Mouse (Mus musculus) hindbrain, embryonic 11.5 days (tissue): ENCODE data around the gene Umad1. TPM values are rescaled to one million over a fixed set of nuclear protein-coding genes. Genes with fewer than 3 reads are reported as not detected.

Experiments used
- ATAC-seq: fragments of 200-750 bp; cut with Nextera tagmentation; 2 replicates; pipeline ENCODE4 v1.8.0; 2017; ENCODE audit warnings: mild to moderate bottlenecking, moderate TSS enrichment, moderate library complexity; ENCODE audit not compliant: low FRiP score
- DNase-seq: peaks from one replicate; pipeline ENCODE4 v3.0.0-alpha.2; 2015; ENCODE audit warnings: low spot score
- H3K27ac ChIP-seq: fragments of 300-500 bp; sonication (generic); 2 replicates; pipeline ENCODE4 v1.5.1; 2014; ENCODE audit warnings: mild to moderate bottlenecking, low read depth, low read length
- H3K27me3 ChIP-seq: fragments of 300-500 bp; sonication (generic); 2 replicates; pipeline ENCODE4 v1.6.1; 2014; ENCODE audit warnings: mild to moderate bottlenecking, low read length, moderate library complexity, mixed read lengths; ENCODE audit not compliant: control insufficient read depth, insufficient read depth
- H3K36me3 ChIP-seq: fragments of 300-500 bp; sonication (generic); 2 replicates; pipeline ENCODE4 v1.6.1; 2014; ENCODE audit warnings: mild to moderate bottlenecking, low read length, moderate library complexity, mixed read lengths; ENCODE audit not compliant: control insufficient read depth, insufficient read depth
- H3K4me1 ChIP-seq: fragments of 300-500 bp; sonication (generic); replicated peaks from 2 replicates; pipeline ENCODE4 v1.6.1; 2014; ENCODE audit warnings: low read length, mixed read lengths; ENCODE audit not compliant: control insufficient read depth, insufficient read depth
- H3K4me2 ChIP-seq: fragments of 300-500 bp; sonication (generic); replicated peaks from 2 replicates; pipeline ENCODE4 v1.6.1; 2014; ENCODE audit warnings: mild to moderate bottlenecking, low read depth, low read length
- H3K4me3 ChIP-seq: fragments of 300-500 bp; sonication (generic); 2 replicates; pipeline ENCODE4 v1.5.1; 2014; ENCODE audit warnings: low read depth, low read length
- H3K9ac ChIP-seq: fragments of 300-500 bp; sonication (generic); 2 replicates; pipeline ENCODE4 v1.6.1; 2014; ENCODE audit warnings: low read depth, low read length
- H3K9me3 ChIP-seq: fragments of 300-500 bp; sonication (generic); 2 replicates; pipeline ENCODE4 v1.6.1; 2016; ENCODE audit warnings: low read length; ENCODE audit not compliant: control insufficient read depth
- WGBS: fragments of 180-500 bp; shearing (Covaris S2); extraction: QIAGEN DNeasy Blood & Tissue Kit; methylation state at CpG from one replicate; pipeline ENCODE4 v1.1.7; 2014; 5-methylcytosine and 5-hydroxymethylcytosine counted together
- polyA plus RNA-seq: library from polyadenylated mRNA; unstranded; fragments of >200 nt; fragmentation: Nextera tagmentation; extraction: Ambion mirVana; gene quantifications from 2 replicates; pipeline ENCODE4 v1.2.1, GENCODE M21; 2014

The Umad1 gene
- polyA plus RNA-seq, 1 experiment from 2014 or later: 28.8 TPM

DNA sequence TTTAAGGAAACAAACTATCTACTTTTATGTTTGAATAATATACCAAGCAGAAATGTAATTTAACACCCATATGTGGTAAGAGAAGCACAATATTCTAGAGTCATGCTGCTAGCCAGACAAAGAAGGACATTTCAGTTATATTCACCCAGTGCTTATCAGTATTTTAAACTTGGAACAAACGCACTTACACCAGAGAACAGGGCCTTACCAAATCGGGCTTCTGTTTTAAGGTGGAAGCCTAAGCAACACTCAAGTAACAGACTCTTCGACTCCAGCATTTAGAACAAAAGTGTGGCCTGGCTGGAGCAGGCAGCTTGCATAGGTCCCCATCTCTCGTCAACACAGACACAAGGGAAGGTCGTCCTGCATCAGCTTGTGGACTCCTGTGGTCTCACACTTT lies 229.2 kb downstream of the Umad1 start:
- 70% methylated on average over 5 of the region's 5 CpGs for WGBS
- no peaks in the 10 kb centered on the region for H3K4me1 ChIP-seq

GRCm38 (mm10) chr6:8489266-8489665 lies 230.2 kb downstream of the Umad1 start:
- Histone ChIP-seq H3K36me3 (no peaks in the 10 kb centered on the region), H3K4me3 (no peak overlapping the region), H3K4me1 (no peaks in the 10 kb centered on the region), H3K9ac (no peak overlapping the region), H3K27me3 (no peaks in the 10 kb centered on the region), H3K27ac (no peak overlapping the region), H3K9me3 (no peaks in the 10 kb centered on the region), H3K4me2 (no peak overlapping the region)
- DNase-seq (no peak), ATAC-seq (no peak)
- 71% methylated on average over 7 of the region's 7 CpGs for WGBS

More for the DNA sequence above, 229.2 kb downstream of the Umad1 start:
- no peak overlapping the region for H3K4me2 ChIP-seq
- no peaks in the 10 kb centered on the region for H3K27me3 ChIP-seq
- no peaks in the 10 kb centered on the region for H3K9me3 ChIP-seq
- ATAC-seq (no peak), DNase-seq (no peak)
- no peaks in the 10 kb centered on the region for H3K36me3 ChIP-seq
- H3K4me3 ChIP-seq: no peak overlapping the region
- H3K9ac ChIP-seq: no peak overlapping the region
- H3K27ac ChIP-seq: no peak overlapping the region

DNA sequence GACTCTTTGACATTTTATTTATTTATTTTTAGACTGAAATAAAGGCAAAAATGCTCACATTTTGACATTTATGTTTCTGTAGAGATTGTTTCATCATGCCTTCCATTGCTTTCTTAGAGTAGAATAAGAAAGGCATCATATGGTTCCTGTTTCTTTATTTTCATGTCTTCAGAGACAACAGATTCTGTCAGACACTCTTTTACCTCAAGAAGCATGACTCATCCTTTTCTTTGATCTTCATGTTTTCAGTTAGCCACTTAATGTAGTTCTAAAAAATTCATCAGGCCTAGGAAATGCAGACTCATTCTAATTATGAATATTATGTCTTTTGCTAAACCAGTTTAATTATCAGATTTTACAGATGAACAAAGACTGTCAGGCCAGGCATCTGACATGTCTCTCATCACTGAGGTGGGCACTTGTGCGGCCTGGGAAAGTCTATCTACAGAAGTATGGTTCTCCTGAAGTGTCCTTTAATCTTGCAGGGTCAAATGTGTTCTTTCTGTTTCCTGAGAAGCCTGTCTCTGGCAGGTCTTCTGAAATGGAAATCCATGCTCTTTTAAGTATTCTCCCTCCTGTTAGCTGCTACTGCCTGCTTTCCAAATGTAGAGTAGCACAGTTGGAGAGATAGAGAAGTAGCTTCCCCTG lies 231.0 kb downstream of the Umad1 start:
- DNase-seq: no peak

DNA sequence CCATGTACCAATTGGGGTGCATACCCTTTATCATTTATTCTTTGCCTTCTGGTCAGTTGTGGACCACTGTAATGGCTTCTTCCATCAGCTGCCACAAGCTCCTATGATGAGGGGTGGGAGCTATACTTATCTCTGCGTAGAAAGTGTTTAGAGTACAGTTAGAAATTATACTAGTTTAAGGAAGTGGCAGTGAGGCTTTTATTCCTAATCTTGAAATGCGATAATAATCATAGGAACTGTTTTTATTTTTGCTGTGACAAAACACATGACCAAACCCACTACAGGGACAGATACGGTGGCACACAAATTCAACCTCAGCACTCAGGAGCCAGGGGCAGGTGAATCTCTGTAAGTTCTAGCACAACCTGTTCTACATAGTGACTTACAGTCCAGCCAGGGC lies 233.2 kb downstream of the Umad1 start:
- H3K4me2 ChIP-seq: no peak overlapping the region
- no peaks in the 10 kb centered on the region for H3K9me3 ChIP-seq
- H3K4me3 ChIP-seq: no peak overlapping the region
- no peaks in the 10 kb centered on the region for H3K27me3 ChIP-seq
- no peaks in the 10 kb centered on the region for H3K4me1 ChIP-seq
- WGBS: 93% methylated on average over 3 of the region's 3 CpGs
- H3K9ac ChIP-seq: no peak overlapping the region
- no peaks in the 10 kb centered on the region for H3K36me3 ChIP-seq
- H3K27ac ChIP-seq: no peak overlapping the region
- DNase-seq (no peak), ATAC-seq (no peak)

More for the DNA sequence above, 231.0 kb downstream of the Umad1 start:
- 78% methylated on average over 1 of the region's 1 CpGs for WGBS
- no peaks in the 10 kb centered on the region for H3K27me3 ChIP-seq
- no peak overlapping the region for H3K27ac ChIP-seq
- H3K4me1 ChIP-seq: no peaks in the 10 kb centered on the region
- no peak for ATAC-seq
- H3K4me2 ChIP-seq: no peak overlapping the region
- no peak overlapping the region for H3K4me3 ChIP-seq
- no peaks in the 10 kb centered on the region for H3K9me3 ChIP-seq
- no peak overlapping the region for H3K9ac ChIP-seq
- no peaks in the 10 kb centered on the region for H3K36me3 ChIP-seq

DNA sequence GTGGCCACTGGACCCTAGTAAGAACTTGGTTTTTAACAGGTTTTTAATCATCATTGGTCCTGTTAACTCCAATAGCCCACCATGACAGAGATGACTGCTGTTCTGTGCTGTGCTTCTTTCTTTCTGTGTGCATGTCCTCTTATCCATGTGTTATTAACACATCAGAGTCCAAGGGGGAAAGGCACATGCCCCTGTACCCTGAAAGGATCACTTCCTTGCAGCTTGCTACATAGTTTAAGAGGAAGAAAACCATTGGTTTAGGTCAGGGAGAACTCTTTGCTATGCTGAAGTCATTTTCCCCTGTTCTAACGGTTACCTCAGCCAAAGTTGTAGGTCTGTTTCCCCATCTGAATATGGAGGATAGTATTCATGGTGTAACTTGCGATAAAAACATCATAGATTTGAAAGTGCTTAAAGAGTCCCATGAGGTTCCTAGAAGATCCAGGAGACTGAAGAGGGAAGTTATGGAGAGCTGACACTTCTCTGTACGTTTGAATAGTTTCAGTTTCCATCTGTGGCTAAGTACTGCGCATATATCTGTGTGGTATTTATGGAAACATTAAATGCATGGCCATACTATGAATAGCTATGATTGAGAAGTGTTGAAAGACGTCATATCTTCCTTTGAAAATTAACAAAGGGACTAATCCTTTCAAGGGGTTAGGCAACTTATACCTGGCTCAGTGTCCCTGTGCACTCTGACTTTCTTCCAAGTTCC lies 236.2 kb downstream of the Umad1 start:
- Histone ChIP-seq H3K4me2 (no peak overlapping the region), H3K27me3 (no peaks in the 10 kb centered on the region), H3K4me3 (no peak overlapping the region), H3K4me1 (no peaks in the 10 kb centered on the region), H3K9ac (no peak overlapping the region), H3K9me3 (no peaks in the 10 kb centered on the region), H3K36me3 (no peaks in the 10 kb centered on the region), H3K27ac (no peak overlapping the region)
- DNase-seq (no peak), ATAC-seq (no peak)
- WGBS: 91% methylated on average over 5 of the region's 5 CpGs

DNA sequence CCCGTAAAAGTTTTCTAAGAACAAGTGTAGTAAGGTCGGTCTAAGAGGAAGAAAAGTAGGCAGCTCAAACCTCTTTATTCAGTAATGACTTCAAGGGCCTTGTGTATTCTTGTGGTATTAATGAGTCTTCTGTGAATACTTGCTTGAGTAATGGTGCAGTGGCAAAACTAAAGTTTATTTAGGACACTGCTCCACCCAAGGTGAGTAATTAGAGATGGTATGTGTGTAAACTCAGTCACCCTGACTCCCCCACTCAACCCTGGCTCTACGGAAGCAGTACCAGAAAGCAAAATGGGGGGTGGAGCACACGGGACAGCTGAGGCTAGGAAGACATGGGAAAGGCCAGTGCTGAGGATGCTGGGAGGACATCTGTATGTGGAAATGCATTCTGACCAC lies 236.7 kb downstream of the Umad1 start:
- H3K4me1 ChIP-seq: no peaks in the 10 kb centered on the region
- no peak for DNase-seq
- no peak overlapping the region for H3K9ac ChIP-seq
- ATAC-seq: no peak
- no peak overlapping the region for H3K27ac ChIP-seq
- no peak overlapping the region for H3K4me2 ChIP-seq
- no peaks in the 10 kb centered on the region for H3K9me3 ChIP-seq
- no peaks in the 10 kb centered on the region for H3K36me3 ChIP-seq
- H3K27me3 ChIP-seq: no peaks in the 10 kb centered on the region
- no peak overlapping the region for H3K4me3 ChIP-seq
- 91% methylated on average over 4 of the region's 4 CpGs for WGBS

DNA sequence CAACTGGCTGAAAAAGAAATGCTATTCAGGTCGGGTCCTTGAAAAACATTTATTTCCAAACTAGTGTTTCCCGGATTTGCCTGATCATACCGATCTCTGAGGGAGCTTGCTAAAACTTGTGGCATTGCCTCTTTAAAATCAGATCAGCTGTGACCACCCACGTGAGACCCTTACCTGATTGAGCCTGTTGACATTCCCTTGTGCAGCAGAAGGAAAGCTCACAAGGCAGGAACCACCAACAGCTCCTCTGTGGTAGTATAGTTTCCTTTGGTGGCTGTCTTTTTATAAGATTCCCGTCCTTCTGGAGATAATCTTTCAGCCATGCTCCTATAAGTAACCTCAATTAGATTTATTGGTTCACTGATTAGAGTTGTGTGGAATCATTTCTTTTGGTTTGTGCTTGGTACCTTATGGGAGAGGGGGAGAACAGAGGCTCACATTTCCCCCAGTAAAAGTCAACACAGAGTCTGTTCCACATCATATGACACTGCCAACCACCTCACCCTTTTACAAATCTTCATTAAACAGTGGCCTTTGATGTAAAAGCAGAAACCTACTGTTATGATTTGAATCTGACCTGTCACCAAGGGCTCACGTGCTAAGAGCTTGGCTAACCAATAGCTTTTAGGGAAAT lies 238.3 kb downstream of the Umad1 start:
- no peaks in the 10 kb centered on the region for H3K4me1 ChIP-seq
- DNase-seq (no peak), ATAC-seq (no peak)
- no peak overlapping the region for H3K9ac ChIP-seq
- H3K27ac ChIP-seq: no peak overlapping the region
- no peaks in the 10 kb centered on the region for H3K27me3 ChIP-seq
- H3K36me3 ChIP-seq: no peaks in the 10 kb centered on the region
- 78% methylated on average over 6 of the region's 6 CpGs for WGBS
- no peak overlapping the region for H3K4me2 ChIP-seq
- H3K9me3 ChIP-seq: no peaks in the 10 kb centered on the region
- no peak overlapping the region for H3K4me3 ChIP-seq

GRCm38 (mm10) chr6:8497868-8498257 lies 238.8 kb downstream of the Umad1 start:
- no peak overlapping the region for H3K27ac ChIP-seq
- no peak for ATAC-seq
- H3K9ac ChIP-seq: no peak overlapping the region
- no peaks in the 10 kb centered on the region for H3K4me1 ChIP-seq
- WGBS: 84% methylated on average over 6 of the region's 6 CpGs
- no peak overlapping the region for H3K4me3 ChIP-seq
- no peak for DNase-seq
- H3K9me3 ChIP-seq: no peaks in the 10 kb centered on the region
- no peak overlapping the region for H3K4me2 ChIP-seq
- H3K36me3 ChIP-seq: no peaks in the 10 kb centered on the region
- H3K27me3 ChIP-seq: no peaks in the 10 kb centered on the region

DNA sequence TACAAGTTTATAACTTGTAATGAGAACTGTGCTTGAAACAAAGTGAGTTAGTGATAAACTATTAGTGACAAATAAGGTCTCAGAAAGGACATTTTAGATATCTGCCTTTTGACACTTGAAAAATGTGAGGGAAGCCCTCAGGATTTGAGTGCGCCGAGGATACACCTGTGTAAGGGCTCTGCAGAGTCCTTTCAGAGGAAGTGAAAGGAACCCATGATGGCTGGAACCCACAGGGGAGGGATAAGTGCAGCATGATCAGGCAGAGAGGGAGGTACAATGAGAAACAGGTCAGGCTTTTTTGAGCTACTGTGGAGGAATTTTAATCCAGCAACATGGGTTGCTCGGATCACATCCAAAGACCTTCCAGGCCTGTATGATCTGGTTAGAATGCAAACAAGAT lies 239.9 kb downstream of the Umad1 start:
- no peak overlapping the region for H3K9ac ChIP-seq
- H3K36me3 ChIP-seq: no peaks in the 10 kb centered on the region
- H3K4me3 ChIP-seq: no peak overlapping the region
- 93% methylated on average over 3 of the region's 3 CpGs for WGBS
- ATAC-seq (no peak), DNase-seq (no peak)
- no peaks in the 10 kb centered on the region for H3K27me3 ChIP-seq
- no peaks in the 10 kb centered on the region for H3K9me3 ChIP-seq
- no peak overlapping the region for H3K27ac ChIP-seq
- H3K4me1 ChIP-seq: no peaks in the 10 kb centered on the region
- no peak overlapping the region for H3K4me2 ChIP-seq
